Mouse (Mus musculus) neutrophil, adult 59 days (primary cell): ENCODE data around the gene Vmn2r52. TPM values are rescaled to one million over a fixed set of nuclear protein-coding genes. Genes with fewer than 3 reads are reported as not detected.

Experiments
- total RNA-seq, 2 experiments: library from RNA; stranded (reverse); gene quantifications; 1 replicate in 1 of 2; 2 replicates in 1 of 2; pipeline ENCODE4 v1.2.4; 2023

Vmn2r52 gene
- total RNA-seq = not detected

DNA sequence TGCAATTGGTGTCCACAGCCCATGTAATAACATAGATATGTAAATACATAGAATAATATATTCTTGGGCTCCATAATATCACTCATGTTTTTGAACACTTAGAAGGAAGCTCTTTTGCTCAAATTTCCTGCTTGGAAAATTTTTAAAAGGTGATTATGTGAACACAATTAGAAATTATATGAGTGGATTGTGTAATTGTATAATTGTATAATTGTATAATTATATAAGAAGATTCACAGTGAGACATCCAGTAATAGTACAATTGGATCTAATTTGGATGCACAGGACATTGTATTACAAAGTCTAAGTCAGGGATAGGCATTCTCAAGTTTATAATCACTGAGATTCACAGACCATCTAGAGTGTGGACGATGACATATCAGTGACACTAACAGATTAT is at the start of gene Vmn2r52:
Gene Vmn2r52 (minus strand): TSS at position 101 of the 400 bp plus-strand sequence.

DNA sequence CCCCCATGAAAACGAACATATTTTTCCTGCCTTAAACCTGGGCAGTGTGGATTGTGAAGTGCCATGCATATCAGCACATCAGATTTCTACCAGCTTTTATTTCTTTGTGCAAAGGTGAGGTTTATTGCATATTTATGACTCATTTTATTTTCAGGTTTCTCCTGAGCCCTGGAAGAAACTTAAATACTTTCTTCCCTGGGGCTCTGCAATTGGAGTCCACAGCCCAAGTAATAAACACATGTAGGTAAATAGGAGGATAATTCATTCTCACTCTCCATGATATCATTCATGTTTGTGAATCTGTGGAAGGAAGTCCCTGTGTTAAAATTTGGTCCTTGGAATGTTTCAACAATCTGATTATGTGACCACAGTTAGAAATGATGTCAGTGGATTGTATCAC is 70.7 kb downstream of the Vmn2r52 start, which contains the start of gene Vmn2r51:
Gene Vmn2r51 (minus strand): TSS at position 101 of the 400 bp plus-strand sequence.

Other genes starting within 250 kb of the Vmn2r52 start
- not detected for gene Vmn2r48, start 223.0 kb downstream of the Vmn2r52 start, total RNA-seq
- not detected for gene Vmn2r49, start 184.3 kb downstream of the Vmn2r52 start, total RNA-seq
- gene Vmn2r50, start 123.3 kb downstream of the Vmn2r52 start, total RNA-seq = not detected
- gene Vmn2r51, start 70.8 kb downstream of the Vmn2r52 start, total RNA-seq = not detected
- gene Vmn1r66, start 101.4 kb upstream of the Vmn2r52 start, total RNA-seq = not detected